Mouse (Mus musculus): Measurements from ENCODE around the gene Slc25a45.

Gene Slc25a45

DNA sequence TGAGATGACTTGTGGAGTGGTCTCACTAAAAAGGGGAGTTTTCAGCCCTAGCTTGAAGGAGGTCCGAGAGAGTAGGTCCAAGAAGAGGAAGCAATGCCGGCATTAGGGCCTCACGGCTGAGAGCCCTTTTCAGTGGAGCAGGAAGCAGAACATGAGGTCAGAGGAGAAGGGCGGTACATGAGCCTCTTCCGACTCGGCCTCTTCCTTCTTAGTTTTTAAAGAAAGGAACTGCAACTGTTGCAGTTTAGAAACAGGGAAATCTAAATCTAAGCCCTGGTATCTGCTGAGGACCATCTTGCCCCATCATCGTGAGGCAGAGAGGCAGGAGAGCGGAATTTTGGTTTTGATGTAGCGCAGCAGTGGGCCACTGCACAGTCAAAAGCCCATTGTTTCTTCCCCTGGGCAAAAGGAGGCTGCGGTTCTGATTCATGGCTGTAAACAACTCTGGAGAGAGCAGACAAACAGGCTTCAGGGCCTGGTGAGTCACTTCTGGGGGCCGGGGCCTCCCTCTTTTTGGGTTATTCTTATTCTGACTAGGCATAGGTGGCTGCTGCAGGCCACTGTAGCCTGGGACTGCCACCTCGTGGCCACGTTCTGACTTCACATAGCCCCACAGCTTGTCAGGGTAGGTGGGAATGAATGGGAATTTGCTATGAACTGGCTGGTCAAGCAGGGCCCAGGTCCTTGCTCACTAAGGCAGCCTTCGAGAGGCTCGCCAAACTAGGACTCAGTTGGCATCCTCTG, at the start of gene Slc25a45:
Gene Slc25a45, plus strand, starts transcription at position 191 of the 744 bp plus-strand sequence.
- DNase-seq (ENCODE audit: low spot score), result peak; percentile 65

DNA sequence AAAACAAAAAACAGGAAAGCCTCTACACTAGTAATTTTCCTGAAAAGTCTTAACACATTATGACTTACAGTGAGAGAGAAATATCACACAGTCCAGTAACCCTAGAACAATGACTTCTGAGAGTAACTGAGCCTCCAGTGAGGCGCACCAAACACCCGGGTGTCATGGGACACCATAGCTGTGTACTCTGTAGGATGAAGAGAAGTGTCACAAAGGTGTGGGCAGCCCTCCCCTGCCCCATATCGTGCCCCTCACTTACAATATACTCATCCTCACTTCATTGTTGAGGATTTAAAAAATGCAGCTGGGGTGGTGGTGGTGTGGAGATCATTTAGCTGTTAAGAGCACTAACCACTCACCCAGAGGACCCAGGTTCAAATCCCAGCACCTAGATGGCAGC, 49.5 kb upstream of the Slc25a45 start:
- no peak for DNase-seq (ENCODE audit: low spot score)

DNA sequence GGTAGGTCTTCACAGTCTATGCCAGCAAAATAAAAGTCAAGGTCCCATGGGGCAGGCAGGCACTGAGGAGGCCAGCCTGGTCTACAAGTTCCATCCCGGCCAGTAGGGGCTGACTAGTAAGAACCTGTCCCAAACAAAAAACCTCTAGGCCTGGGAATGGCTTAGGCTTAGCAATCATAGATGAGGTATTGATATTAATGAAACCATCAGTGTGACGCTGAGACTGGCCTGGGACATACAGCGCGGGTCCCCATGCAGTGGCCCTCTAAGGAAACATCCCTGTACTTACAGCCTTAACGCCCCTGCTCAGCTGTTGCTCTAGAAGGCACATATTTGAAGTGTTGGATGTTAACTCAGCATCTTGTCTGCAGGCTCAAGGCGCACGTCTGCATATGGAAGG, 48.7 kb upstream of the Slc25a45 start:
- no peak for DNase-seq (ENCODE audit: low spot score)

GRCm38 (mm10) chr19:5829958-5830615, 47.5 kb upstream of the Slc25a45 start:
- DNase-seq (ENCODE audit: low spot score), result no peak

DNA sequence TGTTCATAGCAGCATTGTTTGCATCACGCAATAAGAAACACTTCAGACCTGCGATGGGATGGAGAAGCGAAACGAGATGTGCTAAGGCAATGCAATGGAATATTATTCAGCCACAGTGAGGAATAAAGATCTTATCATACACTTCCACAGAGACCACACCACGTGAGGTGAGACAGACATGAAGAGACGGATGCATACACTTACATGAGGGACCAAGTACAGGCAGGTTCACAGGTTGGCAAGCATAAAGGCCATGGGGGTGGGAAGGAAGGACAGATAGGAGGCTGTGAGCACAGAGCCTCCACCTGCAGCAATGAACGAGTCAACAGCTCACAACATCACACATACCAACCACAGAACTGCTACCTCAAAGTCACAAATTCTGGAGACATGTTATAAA, 46.8 kb upstream of the Slc25a45 start:
- no peak for DNase-seq (ENCODE audit: low spot score)

- DNase-seq (ENCODE audit: low spot score), result no peak
Observed at GRCm38 (mm10) chr19:5831224-5831957, 46.2 kb upstream of the Slc25a45 start.

- DNase-seq (ENCODE audit: low spot score), result no peak
Observed at GRCm38 (mm10) chr19:5831958-5832320, 45.7 kb upstream of the Slc25a45 start.

DNA sequence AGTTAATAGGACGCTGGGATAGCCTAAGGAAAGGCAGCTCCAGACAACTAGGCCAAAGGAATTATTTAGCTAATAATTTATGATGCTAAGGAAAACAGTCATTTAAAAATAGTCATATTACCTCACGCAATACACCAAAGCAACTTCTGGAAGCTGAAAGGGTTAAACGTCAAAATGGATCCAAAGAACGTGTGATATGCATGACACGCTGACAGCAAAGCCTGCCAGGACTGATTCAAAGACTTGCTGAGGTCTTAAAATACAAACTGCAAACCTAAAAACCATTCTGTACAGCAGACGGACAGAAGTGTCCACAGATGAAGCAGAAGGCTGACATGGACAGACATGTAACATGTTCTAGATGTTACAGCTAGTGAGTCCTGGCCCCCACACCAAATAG, 45.3 kb upstream of the Slc25a45 start:
- DNase-seq (ENCODE audit: low spot score), result no peak

DNA sequence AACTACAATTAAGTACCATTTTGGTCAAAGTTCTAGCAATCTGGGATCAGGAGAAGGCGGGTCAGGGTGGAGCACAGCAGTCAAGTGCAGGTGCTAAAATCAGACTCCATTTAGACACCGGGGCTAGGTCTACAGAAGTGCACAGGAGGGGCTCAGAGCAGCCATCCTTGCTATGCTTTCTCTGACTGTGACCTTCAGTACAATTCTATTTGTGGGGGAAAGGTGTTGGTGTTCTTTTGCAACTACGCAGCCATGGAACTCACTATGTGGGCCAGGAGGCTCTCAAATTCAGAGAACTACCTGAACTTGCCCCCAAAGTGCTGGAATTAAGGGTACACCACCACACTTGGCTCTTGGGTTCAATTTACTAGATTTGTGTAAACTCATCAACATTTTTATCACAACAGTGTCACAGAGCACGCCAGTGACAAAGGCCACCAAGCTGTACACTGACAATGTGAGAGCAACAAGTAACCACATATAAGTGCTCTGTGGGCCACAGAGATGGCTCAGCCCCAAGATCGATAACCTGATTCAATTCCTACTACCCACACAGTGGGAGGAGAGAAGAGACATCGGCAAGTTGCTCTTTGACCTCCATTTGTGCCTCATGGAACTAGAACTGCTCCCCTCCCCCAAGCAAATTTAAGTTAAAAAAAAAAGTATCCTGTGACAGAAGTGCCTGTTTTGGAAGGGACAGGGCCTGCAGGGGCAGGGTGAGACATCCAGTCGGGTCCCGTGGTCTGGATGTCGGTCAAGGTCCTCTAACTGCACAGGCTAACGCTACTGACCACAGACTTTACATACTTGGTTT, 44.1 kb upstream of the Slc25a45 start:
- no peak for DNase-seq (ENCODE audit: low spot score)

GRCm38 (mm10) chr19:5834260-5834925, 43.2 kb upstream of the Slc25a45 start:
- DNase-seq (ENCODE audit: low spot score), result no peak

DNA sequence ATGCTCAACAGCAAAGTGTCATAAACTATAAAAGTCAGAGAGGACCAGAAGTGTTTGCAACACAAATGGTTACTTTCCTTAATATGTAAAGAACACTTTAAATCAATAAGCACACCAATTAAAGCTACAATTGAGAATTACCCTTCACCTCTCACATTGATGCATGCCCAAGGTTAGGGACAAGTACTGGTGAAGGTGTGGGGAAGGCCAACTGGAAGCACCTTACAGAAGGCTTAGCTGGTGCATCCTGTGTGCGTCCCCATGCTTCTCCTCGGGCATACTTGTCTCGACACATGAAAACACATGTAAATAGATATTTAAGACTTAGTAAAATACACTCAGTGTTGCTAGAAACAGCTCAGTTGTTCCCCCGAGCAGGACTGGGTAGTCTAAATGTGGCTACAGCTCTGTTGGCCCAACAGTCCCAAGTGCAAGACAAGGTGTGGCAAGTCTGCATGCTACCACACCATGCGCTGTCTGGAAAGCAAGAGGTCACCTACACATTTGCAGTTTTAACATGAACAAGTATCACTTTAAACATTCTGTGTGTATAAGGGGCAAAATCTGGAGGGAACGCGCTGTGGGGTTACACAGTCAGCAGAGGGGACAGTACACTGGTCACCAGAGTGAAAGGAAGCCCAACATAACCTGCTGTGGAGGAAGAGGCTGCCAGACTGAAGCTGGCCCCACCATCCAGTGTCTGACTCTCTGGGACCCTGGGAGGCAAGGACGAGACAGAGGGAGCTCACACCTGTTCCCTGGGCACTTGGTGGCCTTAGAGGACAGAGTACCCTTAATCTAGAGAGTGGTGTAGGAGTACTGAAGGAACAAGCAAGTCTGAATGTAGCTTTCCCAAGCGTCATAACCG, 42.3 kb upstream of the Slc25a45 start:
- DNase-seq (ENCODE audit: low spot score), result no peak

GRCm38 (mm10) chr19:5835922-5836430, 41.6 kb upstream of the Slc25a45 start:
- no peak for DNase-seq (ENCODE audit: low spot score)

- DNase-seq (ENCODE audit: low spot score), result no peak
Observed at GRCm38 (mm10) chr19:5836941-5837572, 40.6 kb upstream of the Slc25a45 start.

DNA sequence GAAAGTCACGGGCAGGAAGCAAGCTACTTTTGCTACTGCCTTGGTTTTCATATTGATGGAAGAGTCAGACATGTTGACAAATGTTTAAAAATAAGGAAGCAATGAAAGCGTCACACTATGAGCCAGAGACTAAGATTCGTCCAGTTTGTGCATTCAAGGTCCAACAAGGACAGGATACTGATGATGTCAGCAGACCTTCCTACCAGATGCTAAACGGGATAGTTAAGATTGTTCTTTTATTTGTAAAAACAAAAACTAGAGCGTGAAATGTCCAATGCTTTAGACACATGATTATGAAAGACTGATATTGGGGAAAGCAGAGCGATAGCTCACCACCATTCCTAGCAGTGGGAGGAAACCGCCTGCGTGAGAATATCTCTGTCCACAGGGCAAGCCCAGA, 40.0 kb upstream of the Slc25a45 start:
- no peak for DNase-seq (ENCODE audit: low spot score)

DNA sequence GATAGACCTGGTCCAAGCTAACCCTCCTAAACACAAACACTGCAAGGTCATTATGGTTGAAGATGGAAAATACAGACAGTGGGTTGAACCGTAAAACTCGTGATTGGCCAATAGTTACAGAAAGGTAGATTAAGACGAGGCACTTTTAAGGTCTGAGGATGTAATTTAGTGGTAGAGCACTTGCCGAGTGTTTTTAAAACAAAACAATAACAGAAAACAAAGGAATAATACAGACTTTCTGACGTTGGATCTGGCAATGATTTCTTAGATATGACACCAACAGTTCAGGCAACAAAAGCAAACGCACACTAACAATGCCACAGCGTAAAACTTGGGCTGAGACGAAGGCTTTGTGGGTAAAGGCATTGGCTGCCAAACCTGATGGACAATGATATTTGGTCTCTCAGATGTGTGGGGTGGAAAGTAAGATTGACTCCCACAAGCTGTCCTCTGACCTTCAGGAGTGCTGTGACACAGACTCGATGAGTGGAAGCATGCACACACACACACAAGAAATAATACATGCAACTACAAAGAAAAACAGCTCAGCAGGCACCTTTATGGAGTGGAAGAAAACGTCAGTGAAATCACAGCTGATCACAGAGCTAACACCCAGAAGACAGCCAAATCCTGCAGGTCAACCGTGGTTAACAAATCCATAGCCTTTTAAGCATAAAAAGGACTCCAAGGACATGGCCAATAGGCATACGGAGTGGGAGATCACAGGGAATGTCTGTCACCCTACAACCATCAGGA, 39.3 kb upstream of the Slc25a45 start:
- no peak for DNase-seq (ENCODE audit: low spot score)

DNA sequence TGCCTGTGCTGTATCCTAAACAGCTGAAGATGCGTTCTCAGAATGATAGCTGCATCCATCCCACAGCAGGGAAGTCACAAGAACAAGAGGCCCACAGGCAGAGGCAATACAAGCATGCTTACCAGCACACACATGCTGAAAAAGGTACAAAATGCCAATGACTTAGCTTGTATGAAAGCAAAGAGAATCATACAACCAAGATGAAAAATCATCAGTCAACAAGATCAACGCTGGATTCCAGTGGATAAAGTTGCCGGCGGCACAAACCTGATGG, 38.8 kb upstream of the Slc25a45 start:
- DNase-seq (ENCODE audit: low spot score), result no peak

DNA sequence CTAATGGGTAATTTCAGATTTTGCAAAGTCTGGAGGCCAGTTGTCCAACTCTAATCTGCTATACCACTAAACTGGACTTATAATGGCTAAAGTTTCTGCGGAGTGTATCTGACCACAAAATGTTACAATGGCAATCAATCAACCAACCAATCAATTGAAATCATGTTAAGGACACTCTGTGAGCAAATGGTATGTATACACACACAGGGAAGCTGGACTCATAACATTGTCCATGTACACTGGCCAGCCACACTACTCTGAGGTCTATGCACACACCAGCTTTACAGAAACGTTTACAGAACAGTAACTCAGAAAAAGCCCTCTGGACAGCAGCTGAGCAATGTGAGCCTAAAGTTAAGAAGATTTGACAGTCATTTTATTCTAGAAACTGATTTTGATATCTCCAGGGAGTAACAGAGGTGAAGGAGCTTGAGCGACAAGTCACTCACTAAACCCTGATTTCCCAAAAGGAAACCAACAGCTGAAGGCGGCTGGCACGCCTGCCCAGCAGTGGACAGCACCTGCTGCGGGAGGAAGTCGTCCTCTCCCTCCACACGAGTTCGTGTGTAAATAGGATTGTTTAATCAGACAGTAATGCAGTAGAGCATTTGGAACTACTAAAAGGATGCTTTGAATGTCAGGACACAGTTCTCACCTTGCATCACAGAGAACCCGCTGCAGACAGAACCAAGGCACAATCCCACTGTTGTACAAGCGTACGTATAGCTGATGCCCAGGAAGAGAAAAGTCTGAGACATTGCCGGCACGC, 38.1 kb upstream of the Slc25a45 start:
- DNase-seq (ENCODE audit: low spot score), result no peak

- no peak for DNase-seq (ENCODE audit: low spot score)
Observed at GRCm38 (mm10) chr19:5840086-5840889, 37.3 kb upstream of the Slc25a45 start.
